Mouse (Mus musculus) intestine, embryonic 16.5 days (tissue): Measurements from ENCODE around the gene A830031A19Rik. TPM values are rescaled to one million over a fixed set of nuclear protein-coding genes. Genes with fewer than 3 reads are reported as not detected.

Experiments
- ATAC-seq: fragments of 200-750 bp; cut with Nextera tagmentation; 2 replicates; pipeline ENCODE4 v1.8.0; 2017; ENCODE audit warnings: moderate TSS enrichment, moderate library complexity
- H3K27ac ChIP-seq: fragments of 300-500 bp; sonication (generic); 2 replicates; pipeline ENCODE4 v1.5.1; 2014; ENCODE audit warnings: mild to moderate bottlenecking, low read length
- H3K27me3 ChIP-seq: fragments of 300-500 bp; sonication (generic); replicated peaks from 2 replicates; pipeline ENCODE4 v1.6.1; 2014; ENCODE audit warnings: low read length, control low read depth, mixed read lengths; ENCODE audit not compliant: control insufficient read depth, insufficient read depth
- H3K36me3 ChIP-seq: fragments of 300-500 bp; sonication (generic); 2 replicates; pipeline ENCODE4 v1.6.1; 2014; ENCODE audit warnings: low read length, control low read depth; ENCODE audit not compliant: control insufficient read depth, insufficient read depth
- H3K4me1 ChIP-seq: fragments of 300-500 bp; sonication (generic); 2 replicates; pipeline ENCODE4 v1.6.1; 2014; ENCODE audit warnings: low read length, control low read depth, mixed read lengths; ENCODE audit not compliant: control insufficient read depth, insufficient read depth
- H3K4me2 ChIP-seq: fragments of 300-500 bp; sonication (generic); 2 replicates; pipeline ENCODE4 v1.6.1; 2014; ENCODE audit warnings: low read depth, low read length, control low read depth
- H3K4me3 ChIP-seq: fragments of 300-500 bp; sonication (generic); 2 replicates; pipeline ENCODE4 v1.5.1; 2014; ENCODE audit warnings: mild to moderate bottlenecking, low read length
- H3K9ac ChIP-seq: fragments of 300-500 bp; sonication (generic); 2 replicates; pipeline ENCODE4 v1.6.1; 2014; ENCODE audit warnings: low read depth, low read length
- H3K9me3 ChIP-seq: fragments of 300-500 bp; sonication (generic); 2 replicates; pipeline ENCODE4 v1.6.1; 2016; ENCODE audit warnings: low read length, control low read depth; ENCODE audit not compliant: control insufficient read depth
- WGBS: fragments of 180-500 bp; shearing (Covaris S2); extraction: QIAGEN DNeasy Blood & Tissue Kit; methylation state at CpG from one replicate; pipeline ENCODE4 v1.1.7; 2014; 5-methylcytosine and 5-hydroxymethylcytosine counted together
- microRNA-seq: library from miRNA; unstranded; fragments of <30 nt; microRNA quantifications from one replicate; pipeline ENCODE4, GENCODE M21; 2016
- polyA plus RNA-seq: library from polyadenylated mRNA; unstranded; fragments of >200 nt; fragmentation: Nextera tagmentation; extraction: Ambion mirVana; gene quantifications from 2 replicates; pipeline ENCODE4 v1.2.1, GENCODE M21; 2015

The A830031A19Rik gene
- polyA plus RNA-seq, 1 experiment from 2014 or later: not detected

DNA sequence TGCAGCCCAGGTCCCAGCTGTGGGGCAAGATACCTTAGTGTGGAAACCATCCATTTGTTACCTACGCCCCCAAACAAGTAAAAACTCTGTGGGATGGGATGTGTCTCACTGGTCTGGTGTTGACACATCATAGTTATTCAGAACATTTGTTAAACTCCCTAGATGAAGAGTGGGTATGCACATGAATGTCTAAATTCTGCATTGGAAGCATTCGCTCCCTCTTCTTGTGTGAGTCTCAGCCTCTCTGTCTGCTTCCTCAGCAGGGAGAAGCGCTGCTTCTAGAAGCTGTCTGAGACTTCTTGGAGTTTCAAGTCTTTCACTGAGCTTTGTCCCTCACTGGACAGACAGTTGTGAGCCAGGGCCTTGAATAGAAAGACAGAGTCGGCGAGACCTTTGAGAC, 65.9 kb downstream of the A830031A19Rik start:
- no peak overlapping the region for H3K9ac ChIP-seq
- H3K9me3 ChIP-seq: no peaks in the 10 kb centered on the region
- no peak overlapping the region for H3K4me3 ChIP-seq
- no peaks in the 10 kb centered on the region for H3K27me3 ChIP-seq
- 87% methylated on average over 5 of the region's 5 CpGs for WGBS
- H3K4me1 ChIP-seq: no peaks in the 10 kb centered on the region
- H3K4me2 ChIP-seq: no peak overlapping the region
- H3K27ac ChIP-seq: no peak overlapping the region
- ATAC-seq: no peak
- no peaks in the 10 kb centered on the region for H3K36me3 ChIP-seq

DNA sequence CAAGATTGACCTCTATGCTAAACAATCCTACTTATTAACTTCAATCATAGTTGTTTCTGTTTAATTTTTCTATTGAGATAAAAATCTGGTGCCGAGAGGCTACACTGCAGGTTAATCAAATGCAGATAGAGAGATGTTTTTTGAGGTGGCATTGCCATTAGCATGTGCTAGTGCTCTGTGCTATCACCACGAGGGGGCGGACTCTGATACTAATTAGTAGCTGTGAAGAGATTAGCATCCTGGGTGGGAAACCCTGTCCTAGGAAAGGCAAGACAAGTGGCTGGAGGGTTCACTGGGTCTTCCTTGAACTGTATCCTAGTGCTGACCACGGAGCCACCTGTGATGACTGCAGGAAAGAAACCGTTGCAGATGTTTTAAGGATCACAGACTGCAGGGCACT, 66.6 kb downstream of the A830031A19Rik start:
- H3K27ac ChIP-seq: no peak overlapping the region
- no peak overlapping the region for H3K4me3 ChIP-seq
- ATAC-seq: no peak
- no peak overlapping the region for H3K9ac ChIP-seq
- 46% methylated on average over 5 of the region's 5 CpGs for whole genome bisulfite sequencing
- no peaks in the 10 kb centered on the region for H3K36me3 ChIP-seq
- no peak overlapping the region for H3K4me2 ChIP-seq
- no peaks in the 10 kb centered on the region for H3K27me3 ChIP-seq
- no peaks in the 10 kb centered on the region for H3K4me1 ChIP-seq
- H3K9me3 ChIP-seq: no peaks in the 10 kb centered on the region

DNA sequence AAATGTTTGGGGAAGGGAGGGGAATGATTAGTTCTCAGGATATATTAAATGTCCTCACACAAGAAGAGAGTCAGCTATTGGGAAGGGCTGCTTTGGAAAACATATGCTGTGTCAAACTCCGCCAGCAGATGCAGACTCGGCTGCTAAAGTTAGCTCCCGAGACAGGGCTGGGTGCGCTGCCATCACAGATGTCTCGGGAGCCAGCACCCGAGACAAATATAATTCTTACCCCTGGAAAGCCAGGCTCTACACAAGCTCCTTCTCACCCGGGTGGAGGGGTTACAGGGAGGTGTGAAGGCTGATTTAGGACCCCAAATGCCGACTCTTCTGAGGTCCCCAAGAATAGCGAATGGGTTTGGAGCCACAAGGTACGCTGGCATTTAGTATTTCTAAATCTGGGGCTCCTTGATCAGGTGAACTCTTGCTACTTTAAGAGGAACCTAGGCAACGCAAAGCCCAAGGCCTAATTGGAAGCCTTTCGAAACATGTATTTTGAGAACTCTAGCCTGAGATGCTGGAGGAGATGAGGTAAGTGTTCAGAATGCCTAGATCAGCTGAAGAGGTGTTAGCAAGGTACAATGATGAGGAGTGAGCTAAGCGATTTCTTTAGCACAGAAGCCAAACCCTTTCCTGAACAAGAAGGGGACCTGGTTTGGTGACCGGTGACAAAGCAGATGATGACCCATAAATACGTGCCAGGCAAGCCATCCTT, 69.3 kb downstream of the A830031A19Rik start:
- H3K9me3 ChIP-seq: no peaks in the 10 kb centered on the region
- no peak overlapping the region for H3K27ac ChIP-seq
- no peak overlapping the region for H3K9ac ChIP-seq
- no peaks in the 10 kb centered on the region for H3K4me1 ChIP-seq
- no peak overlapping the region for H3K4me3 ChIP-seq
- H3K36me3 ChIP-seq: no peaks in the 10 kb centered on the region
- H3K4me2 ChIP-seq: no peak overlapping the region
- ATAC-seq: no peak
- H3K27me3 ChIP-seq: no peaks in the 10 kb centered on the region
- WGBS: 80% methylated on average over 15 of the region's 15 CpGs

- Histone ChIP-seq H3K27ac (no peak overlapping the region), H3K4me3 (no peak overlapping the region), H3K27me3 (no peaks in the 10 kb centered on the region), H3K36me3 (no peaks in the 10 kb centered on the region), H3K4me1 (no peaks in the 10 kb centered on the region), H3K9me3 (no peaks in the 10 kb centered on the region), H3K9ac (no peak overlapping the region), H3K4me2 (no peak overlapping the region)
- peak; percentile 84 for ATAC-seq
- 58% methylated on average over 7 of the region's 7 CpGs for WGBS
These were observed 74.2 kb downstream of the A830031A19Rik start for GRCm38 (mm10) chr11:24000675-24001074.

Small RNA genes within 50 kb of the gene (microRNA-seq; reads per million reads assigned to microRNA genes)
- not detected for gene Gm44381

Other genes with a start within 250 kb of the A830031A19Rik start
- gene Papolg, start 179.8 kb downstream of the A830031A19Rik start, polyA plus RNA-seq: 8.5 and 9.1 TPM in 2 replicates
- 13.1 and 14.8 TPM in 2 replicates for gene Bcl11a, start 3.0 kb upstream of the A830031A19Rik start, polyA plus RNA-seq